Mouse (Mus musculus) spleen, postnatal 4 days (tissue): ENCODE measurements around the gene Camta1.

Experiments
- DNase-seq, 2 experiments: peaks; one replicate each; pipeline ENCODE4 v3.0.0; 2022; ENCODE audit warnings: low spot score in 2 of 2

The Camta1 gene

DNA sequence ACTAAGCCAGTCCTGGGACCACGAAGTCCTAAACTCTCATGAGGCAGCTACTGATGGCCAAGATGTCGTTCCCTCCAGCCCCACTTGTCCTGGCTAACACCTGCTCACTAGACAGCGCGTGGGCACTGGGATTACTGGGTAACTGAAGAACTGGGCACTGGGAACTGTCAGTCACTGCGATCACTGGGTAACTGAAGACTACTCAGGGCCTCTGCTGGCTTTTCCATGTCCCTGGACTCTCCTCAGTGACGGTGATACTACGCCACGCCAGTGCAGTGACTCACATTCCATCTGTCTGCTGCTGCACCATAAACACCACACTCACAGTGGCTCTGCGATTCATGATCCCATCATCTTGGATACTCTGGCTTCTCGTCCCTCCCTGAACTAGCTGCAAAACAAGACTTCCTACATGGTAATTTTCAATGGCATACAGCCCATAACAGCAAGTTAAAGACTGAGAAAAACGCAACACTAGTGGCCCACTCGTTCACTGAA lies 81.7 kb downstream of the Camta1 start:
- DNase-seq: no peak

GRCm38 (mm10) chr4:151778511-151778910 lies 83.2 kb downstream of the Camta1 start:
- DNase-seq: no peak

DNA sequence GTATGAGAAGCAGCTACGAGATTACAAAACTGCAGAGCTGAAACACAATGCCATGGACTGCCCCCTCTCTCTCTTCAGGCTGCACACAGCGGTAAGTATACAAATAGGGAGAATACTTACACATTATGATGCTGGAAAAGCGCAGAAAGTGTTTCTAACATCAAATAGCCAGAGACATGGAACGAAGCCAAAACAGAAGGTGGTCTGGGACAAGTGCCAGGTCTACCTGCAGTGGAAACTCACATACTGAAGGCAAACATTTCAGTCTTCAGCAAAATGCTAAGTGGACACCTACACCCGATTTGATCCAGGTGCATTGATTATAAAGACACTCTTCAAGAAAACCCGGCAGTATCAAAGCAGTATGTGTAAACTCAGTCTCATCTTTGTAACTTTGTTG lies 84.2 kb downstream of the Camta1 start:
- DNase-seq: no peak

GRCm38 (mm10) chr4:151775441-151775840 lies 86.2 kb downstream of the Camta1 start:
- no peak for DNase-seq

- no peak for DNase-seq
These were observed 88.0 kb downstream of the Camta1 start for GRCm38 (mm10) chr4:151773651-151774050.

- DNase-seq: no peak
These were observed 88.7 kb downstream of the Camta1 start for GRCm38 (mm10) chr4:151773007-151773406.

DNA sequence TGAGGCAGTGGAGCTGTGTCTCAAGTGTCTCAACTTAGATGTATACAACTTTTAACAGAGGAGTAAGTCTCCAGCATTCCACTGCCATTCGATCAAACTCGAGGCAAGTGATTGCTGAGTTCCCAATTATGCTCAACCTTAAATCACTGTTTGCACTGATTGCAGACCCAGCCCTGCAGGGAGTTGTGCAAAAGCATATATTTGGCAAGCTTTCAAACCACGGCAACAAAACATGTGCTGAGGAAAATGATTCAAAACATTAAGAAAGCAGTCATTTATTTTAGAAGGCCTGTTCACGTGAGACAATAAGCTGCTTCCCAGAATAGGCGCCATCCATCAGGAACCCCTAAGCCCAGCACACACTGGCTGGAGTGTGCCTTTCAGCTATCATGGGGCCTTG lies 91.0 kb downstream of the Camta1 start:
- DNase-seq: no peak

GRCm38 (mm10) chr4:151767786-151768185 lies 93.9 kb downstream of the Camta1 start:
- no peak for DNase-seq

- no peak for DNase-seq
These were observed 94.3 kb downstream of the Camta1 start for GRCm38 (mm10) chr4:151767361-151767760.

- no peak for DNase-seq
These were observed 96.3 kb downstream of the Camta1 start for GRCm38 (mm10) chr4:151765376-151765775.

DNA sequence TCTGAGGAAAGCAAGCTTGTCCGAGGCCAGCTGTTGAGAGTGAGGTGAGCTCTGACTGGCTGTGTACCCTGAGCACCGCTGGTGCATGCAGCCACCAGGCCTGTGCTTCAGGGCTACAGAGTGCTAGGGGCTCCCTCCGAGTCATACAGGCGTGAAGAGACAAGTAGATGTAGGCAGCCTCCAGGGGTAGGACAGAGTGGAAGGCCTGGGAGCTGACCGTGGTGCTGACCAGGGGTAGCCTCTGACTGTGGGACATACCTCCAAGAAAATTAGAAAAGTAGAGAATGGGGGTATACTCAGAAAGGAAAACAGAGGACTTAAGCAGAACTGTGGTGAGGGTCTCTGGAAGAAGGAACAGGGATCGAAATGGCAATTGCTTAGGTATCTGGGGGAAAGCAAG lies 97.7 kb downstream of the Camta1 start:
- peak in 1 of 2 experiments; percentile 27 for DNase-seq

DNA sequence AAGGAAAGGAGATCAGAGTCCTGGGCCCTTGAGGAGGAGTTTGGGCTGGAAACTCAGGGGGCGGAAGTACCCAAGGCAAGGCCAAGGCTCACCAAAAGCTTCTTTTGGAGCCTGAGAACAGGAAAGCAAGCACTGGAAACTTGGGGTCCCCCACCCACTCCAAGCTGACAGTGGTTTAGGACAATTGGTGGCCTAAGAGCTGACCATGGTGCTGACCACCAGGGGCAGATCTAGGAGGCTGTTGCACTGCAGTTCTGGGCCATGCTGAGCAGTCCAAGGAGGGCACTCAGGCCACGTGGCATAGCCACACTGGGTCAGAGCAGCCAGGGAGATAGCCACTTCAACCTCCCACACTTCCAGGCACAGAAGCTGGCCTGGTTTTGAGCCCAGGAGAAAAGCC lies 102.6 kb downstream of the Camta1 start:
- no peak for DNase-seq

DNA sequence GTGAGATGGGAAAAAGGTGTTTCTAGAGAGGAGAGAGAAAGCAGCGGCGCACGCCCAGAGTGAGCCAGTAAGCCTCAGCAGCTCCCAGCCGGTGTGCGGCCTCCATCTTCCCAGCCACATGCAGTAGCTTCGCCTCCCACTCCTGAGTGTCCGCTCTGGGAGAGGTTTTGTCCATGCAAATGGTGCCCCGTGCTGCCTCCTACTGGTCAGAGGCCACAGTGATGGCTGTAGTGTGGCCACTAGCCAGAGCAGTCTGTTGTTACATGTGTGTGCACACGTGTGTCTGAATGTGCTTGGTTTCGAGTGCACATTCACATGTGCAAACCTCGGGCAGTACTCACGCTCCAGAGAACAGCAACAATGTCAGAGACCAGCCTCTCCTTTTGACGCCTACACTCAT lies 103.3 kb downstream of the Camta1 start:
- DNase-seq: no peak

- DNase-seq: no peak
These were observed 104.4 kb downstream of the Camta1 start for GRCm38 (mm10) chr4:151757261-151757660.

DNA sequence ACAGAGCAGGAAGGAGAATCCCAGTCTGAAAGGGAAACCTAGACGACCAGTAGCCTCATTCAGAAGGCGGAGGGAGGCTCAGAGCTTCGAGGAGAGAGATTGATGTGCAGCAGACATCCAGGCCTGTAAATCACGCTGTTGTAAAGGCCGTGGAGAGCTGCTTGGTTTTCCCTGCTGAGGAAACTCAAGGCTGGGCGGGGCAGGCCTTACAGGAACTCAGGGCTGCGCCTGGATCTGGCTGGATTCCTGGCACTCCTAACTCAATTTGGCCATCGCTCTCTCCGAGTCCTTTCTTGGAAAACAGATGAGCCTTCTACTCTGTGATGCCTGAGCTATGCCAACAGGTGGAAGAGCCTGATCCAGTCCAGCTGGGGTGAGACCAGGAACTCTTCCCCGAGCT lies 105.3 kb downstream of the Camta1 start:
- DNase-seq: no peak

GRCm38 (mm10) chr4:151753231-151753630 lies 108.4 kb downstream of the Camta1 start:
- no peak for DNase-seq

- no peak for DNase-seq
These were observed 109.1 kb downstream of the Camta1 start for GRCm38 (mm10) chr4:151752551-151752950.

DNA sequence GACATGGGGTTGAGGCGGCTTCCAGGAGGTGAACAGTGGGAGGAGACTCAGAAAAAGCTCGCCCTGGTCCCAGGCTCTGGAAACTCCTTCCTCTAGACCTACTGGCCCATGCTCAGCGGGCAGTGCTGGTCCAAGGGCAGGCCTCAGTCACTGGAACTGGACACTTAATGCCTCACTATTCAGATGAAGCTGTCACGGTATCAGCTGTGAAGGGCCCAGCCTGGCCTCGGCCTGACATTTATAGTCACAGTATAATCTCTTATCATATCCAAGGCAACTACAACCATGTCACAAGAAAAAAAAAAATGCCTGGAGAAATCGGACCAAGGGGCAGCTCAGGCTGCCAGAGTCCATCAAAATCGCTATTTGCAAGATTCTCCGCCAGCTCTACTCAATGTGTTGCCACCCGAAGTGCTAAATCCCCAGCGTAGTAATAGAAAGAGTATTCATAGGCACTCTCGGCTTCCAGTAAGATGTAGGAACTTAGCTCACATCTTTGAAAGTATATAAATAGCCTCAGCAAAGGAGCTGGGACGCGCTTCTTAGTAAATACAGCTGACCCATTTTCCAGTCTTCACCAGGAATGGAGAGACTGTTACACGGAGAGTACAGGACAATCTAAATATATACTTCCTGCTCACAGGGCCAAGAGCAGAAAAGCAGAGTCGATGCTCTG lies 110.3 kb downstream of the Camta1 start:
- DNase-seq: no peak

GRCm38 (mm10) chr4:151747723-151748122 lies 114.0 kb downstream of the Camta1 start:
- DNase-seq: no peak

- DNase-seq: no peak
These were observed 115.6 kb downstream of the Camta1 start for GRCm38 (mm10) chr4:151746002-151746606.

DNA sequence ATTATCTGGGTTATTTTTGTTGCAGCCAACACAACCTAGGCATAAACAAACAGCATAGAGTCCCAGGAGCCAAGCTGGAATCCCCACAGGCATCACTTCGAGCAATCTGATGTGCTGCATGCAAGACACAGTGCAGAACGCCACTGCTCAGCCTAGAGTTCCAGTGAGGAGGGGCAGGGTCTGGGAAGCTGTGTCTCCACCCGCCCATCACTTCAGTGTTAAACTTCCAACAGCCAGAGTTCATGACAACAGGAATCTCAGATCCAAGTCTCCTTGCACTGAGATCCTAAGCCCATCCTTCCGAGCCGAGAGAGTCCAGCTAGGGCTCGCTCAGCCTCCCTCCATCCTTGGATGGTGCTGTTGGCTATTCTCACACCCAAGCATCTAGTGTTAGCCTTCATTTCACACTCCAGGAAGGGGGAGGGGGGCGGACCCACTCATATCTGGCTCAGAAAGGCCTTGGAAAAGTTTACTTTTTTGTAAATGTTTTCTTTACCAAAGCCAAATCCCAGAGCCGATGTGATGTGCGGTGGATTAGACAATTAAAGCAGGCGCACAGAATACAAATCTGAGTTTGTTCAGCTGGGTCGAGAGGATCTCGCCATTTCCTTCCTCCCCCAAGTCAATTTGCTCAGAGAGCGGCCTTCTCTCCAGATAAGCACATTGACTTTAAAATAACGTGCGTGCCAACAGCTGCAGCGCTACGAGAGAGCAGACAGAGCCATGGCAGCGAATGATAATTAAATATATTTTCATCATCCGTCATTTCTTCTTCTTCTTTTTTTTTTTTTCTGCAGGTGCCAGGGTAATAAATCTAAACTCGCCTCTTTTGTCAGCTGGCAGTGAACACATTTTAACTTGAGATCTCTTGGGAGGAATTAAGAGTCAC lies 120.2 kb downstream of the Camta1 start:
- DNase-seq: no peak

- DNase-seq: no peak
These were observed 122.2 kb downstream of the Camta1 start for GRCm38 (mm10) chr4:151739348-151739956.
